Mouse (Mus musculus): Measurements from ENCODE around the gene Smchd1. TPM values are rescaled to one million over a fixed set of nuclear protein-coding genes. Genes with fewer than 3 reads are reported as not detected.
"Not testable (repeated sequence)": the region's sequence is repeated elsewhere in the genome, so short reads cannot be mapped to it uniquely, and the experiment has no call there.

Smchd1 gene
- polyA plus RNA-seq, 1 experiment from 2014 or later = 51.4 TPM

- Histone ChIP-seq H3K27me3 (no peaks in the 10 kb centered on the region), H3K4me1 (replicated peaks) (no peaks in the 10 kb centered on the region), H3K9ac (no peak overlapping the region), H3K4me2 (no peak overlapping the region), H3K36me3 (no peaks in the 10 kb centered on the region), H3K9me3 (no peaks in the 10 kb centered on the region), H3K27ac (no peak overlapping the region), H3K4me3 (no peak overlapping the region)
- no peak for ATAC-seq (ENCODE audit: low FRiP score)
- 83% methylated on average over 15 of the region's 15 CpGs for whole genome bisulfite sequencing
These were observed 142.8 kb downstream of the Smchd1 start for GRCm38 (mm10) chr17:71332298-71332697.

- H3K27me3 ChIP-seq; H3K36me3 ChIP-seq; H3K4me2 ChIP-seq; H3K27ac ChIP-seq; H3K4me3 ChIP-seq; H3K4me1 ChIP-seq (replicated peaks); ATAC-seq (ENCODE audit: low FRiP score); H3K9ac ChIP-seq; H3K9me3 ChIP-seq: not testable (repeated sequence)
- WGBS = 93% methylated on average over 8 of the region's 8 CpGs
These were observed 154.4 kb downstream of the Smchd1 start for GRCm38 (mm10) chr17:71320731-71321130.

- Histone ChIP-seq H3K9me3 (no peaks in the 10 kb centered on the region), H3K4me2 (no peak overlapping the region), H3K4me1 (replicated peaks) (no peaks in the 10 kb centered on the region), H3K27me3 (no peaks in the 10 kb centered on the region), H3K27ac (no peak overlapping the region), H3K36me3 (no peaks in the 10 kb centered on the region), H3K9ac (no peak overlapping the region), H3K4me3 (no peak overlapping the region)
- WGBS = 92% methylated on average over 3 of the region's 3 CpGs
- no peak for ATAC-seq (ENCODE audit: low FRiP score)
These were observed 155.8 kb downstream of the Smchd1 start for GRCm38 (mm10) chr17:71319361-71319760.

GRCm38 (mm10) chr17:71317571-71317970, 157.6 kb downstream of the Smchd1 start:
- H3K4me1 ChIP-seq (replicated peaks) = no peaks in the 10 kb centered on the region
- H3K9me3 ChIP-seq = no peaks in the 10 kb centered on the region
- 94% methylated on average over 4 of the region's 4 CpGs for WGBS
- no peak overlapping the region for H3K4me3 ChIP-seq
- no peak for ATAC-seq (ENCODE audit: low FRiP score)
- H3K27me3 ChIP-seq = 0 out of 2 replicates have a peak, but pooled peaks cover 4% of the 10 kb centered on the region
- H3K36me3 ChIP-seq = no peaks in the 10 kb centered on the region
- no peak overlapping the region for H3K9ac ChIP-seq
- H3K4me2 ChIP-seq = no peak overlapping the region
- H3K27ac ChIP-seq = no peak overlapping the region

GRCm38 (mm10) chr17:71314315-71314714, 160.8 kb downstream of the Smchd1 start:
- Histone ChIP-seq H3K4me2 (no peak overlapping the region), H3K27me3 (peaks cover 34% of the 10 kb centered on the region), H3K4me3 (no peak overlapping the region), H3K4me1 (replicated peaks) (peaks cover 20% of the 10 kb centered on the region), H3K9me3 (no peaks in the 10 kb centered on the region), H3K27ac (no peak overlapping the region), H3K36me3 (no peaks in the 10 kb centered on the region), H3K9ac (no peak overlapping the region)
- WGBS = 78% methylated on average over 4 of the region's 4 CpGs
- ATAC-seq (ENCODE audit: low FRiP score) = no peak

GRCm38 (mm10) chr17:71311340-71312171, 163.6 kb downstream of the Smchd1 start, which contains the start of gene Emilin2:
Gene Emilin2 (minus strand): TSS chr17:71311978.
- 8% methylated on average over 20 of the region's 20 CpGs for WGBS
- Histone ChIP-seq H3K4me3 (peak within 1 kb of the TSS; percentile 66), H3K27me3 (peaks cover 39% of the 10 kb centered on the region), H3K4me1 (replicated peaks) (peaks cover 24% of the 10 kb centered on the region), H3K9me3 (no peaks in the 10 kb centered on the region), H3K36me3 (no peaks in the 10 kb centered on the region), H3K9ac (peak within 1 kb of the TSS; percentile 77), H3K27ac (no peak within 1 kb of the TSS), H3K4me2 (peak within 1 kb of the TSS; percentile 99)
- no peak; the same call in 1 of the 2 replicates for ATAC-seq (ENCODE audit: low FRiP score)

GRCm38 (mm10) chr17:71310486-71311339, 164.4 kb downstream of the Smchd1 start:
- Histone ChIP-seq H3K4me3 (peak overlapping the region; percentile 66), H3K27me3 (peaks cover 39% of the 10 kb centered on the region), H3K9me3 (no peaks in the 10 kb centered on the region), H3K9ac (peak overlapping the region; percentile 77), H3K36me3 (no peaks in the 10 kb centered on the region), H3K4me1 (replicated peaks) (peaks cover 24% of the 10 kb centered on the region), H3K4me2 (peak overlapping the region; percentile 99), H3K27ac (no peak overlapping the region)
- peak; percentile 67 for ATAC-seq (ENCODE audit: low FRiP score)
- WGBS = under 1% methylated on average over 67 of the region's 67 CpGs

GRCm38 (mm10) chr17:71309711-71310485, 165.2 kb downstream of the Smchd1 start:
- no peak overlapping the region for H3K27ac ChIP-seq
- H3K36me3 ChIP-seq = no peaks in the 10 kb centered on the region
- H3K9ac ChIP-seq = peak overlapping the region; percentile 77
- no peaks in the 10 kb centered on the region for H3K9me3 ChIP-seq
- peak; percentile 44; the same call in 1 of the 2 replicates for ATAC-seq (ENCODE audit: low FRiP score)
- peak overlapping the region; percentile 66 for H3K4me3 ChIP-seq
- H3K4me1 ChIP-seq (replicated peaks) = peaks cover 24% of the 10 kb centered on the region
- 2% methylated on average over 23 of the region's 23 CpGs for WGBS
- peak overlapping the region; percentile 99 for H3K4me2 ChIP-seq
- H3K27me3 ChIP-seq = peaks cover 39% of the 10 kb centered on the region

GRCm38 (mm10) chr17:71309141-71309540, 166.0 kb downstream of the Smchd1 start:
- no peak overlapping the region for H3K27ac ChIP-seq
- no peaks in the 10 kb centered on the region for H3K36me3 ChIP-seq
- peaks cover 39% of the 10 kb centered on the region for H3K27me3 ChIP-seq
- ATAC-seq (ENCODE audit: low FRiP score) = no peak
- H3K4me3 ChIP-seq = peak overlapping the region; percentile 3; the same call in 1 of the 2 replicates
- H3K4me1 ChIP-seq (replicated peaks) = peaks cover 24% of the 10 kb centered on the region
- 10% methylated on average over 14 of the region's 14 CpGs for WGBS
- peak overlapping the region; percentile 99 for H3K4me2 ChIP-seq
- H3K9ac ChIP-seq = no peak overlapping the region
- H3K9me3 ChIP-seq = no peaks in the 10 kb centered on the region

- Histone ChIP-seq H3K9me3 (no peaks in the 10 kb centered on the region), H3K27ac (no peak overlapping the region), H3K4me2 (no peak overlapping the region), H3K36me3 (no peaks in the 10 kb centered on the region), H3K4me3 (no peak overlapping the region), H3K4me1 (replicated peaks) (peaks cover 24% of the 10 kb centered on the region), H3K9ac (no peak overlapping the region), H3K27me3 (peaks cover 39% of the 10 kb centered on the region)
- 91% methylated on average over 5 of the region's 5 CpGs for WGBS
- ATAC-seq (ENCODE audit: low FRiP score) = no peak
These were observed 166.8 kb downstream of the Smchd1 start for GRCm38 (mm10) chr17:71308296-71308695.

GRCm38 (mm10) chr17:71307251-71307790, 167.8 kb downstream of the Smchd1 start:
- 93% methylated on average over 10 of the region's 10 CpGs for WGBS
- Histone ChIP-seq H3K27ac (no peak overlapping the region), H3K4me1 (replicated peaks) (peaks cover 24% of the 10 kb centered on the region), H3K36me3 (no peaks in the 10 kb centered on the region), H3K27me3 (peaks cover 33% of the 10 kb centered on the region), H3K4me2 (no peak overlapping the region), H3K4me3 (no peak overlapping the region), H3K9ac (no peak overlapping the region), H3K9me3 (no peaks in the 10 kb centered on the region)
- ATAC-seq (ENCODE audit: low FRiP score) = no peak

Measured in hindbrain, embryonic 13.5 days (tissue).